Mouse (Mus musculus) CH12.LX (cell line): Measurements from ENCODE around the gene Nrgn. TPM values are rescaled to one million over a fixed set of nuclear protein-coding genes. Genes with fewer than 3 reads are reported as not detected.

Source experiments
- DNase-seq: peaks from one replicate; pipeline ENCODE4 v3.0.0-alpha.2; 2013; ENCODE audit errors: extremely low read depth
- H3K27ac ChIP-seq: 2 replicates; pipeline ENCODE4 v1.5.1; 2012; ENCODE audit warnings: low read depth, mild to moderate bottlenecking, control low read depth, moderate library complexity; ENCODE audit not compliant: insufficient read depth
- H3K27me3 ChIP-seq: replicated peaks from 2 replicates; pipeline ENCODE3; 2012; ENCODE audit warnings: inconsistent platforms
- H3K36me3 ChIP-seq, 2 experiments: replicated peaks in 1 of 2; 2 replicates each; pipeline versions ENCODE3 to v1.6.1; 2012; ENCODE audit warnings: inconsistent platforms in 1 of 2, low read length in 1 of 2, mild to moderate bottlenecking in 1 of 2, mixed read lengths in 1 of 2, moderate library complexity in 1 of 2; ENCODE audit not compliant: control insufficient read depth in 1 of 2, insufficient read depth in 1 of 2
- H3K4me1 ChIP-seq, 2 experiments: 2 replicates each; pipeline ENCODE4 v1.6.1; 2012; ENCODE audit warnings: inconsistent platforms in 1 of 2, moderate library complexity in 1 of 2; ENCODE audit not compliant: insufficient read depth in 2 of 2, control insufficient read depth in 1 of 2
- H3K4me2 ChIP-seq: 2 replicates; pipeline ENCODE4 v1.6.1; 2012; ENCODE audit warnings: low read depth, mild to moderate bottlenecking, control low read depth; ENCODE audit not compliant: poor library complexity, insufficient read depth, severe bottlenecking
- H3K4me3 ChIP-seq, 3 experiments: fragments of 150-350 bp in 1 of 3; sonication (generic) in 1 of 3; replicated peaks in 1 of 3; 2 replicates each; pipeline versions ENCODE3 to v1.5.1; 2011 to 2012; ENCODE audit warnings: low read depth in 2 of 3, low read length in 2 of 3, mild to moderate bottlenecking in 2 of 3, moderate library complexity in 2 of 3, control low read depth in 1 of 3, improper control_type of control experiment in 1 of 3, inconsistent platforms in 1 of 3, mixed read lengths in 1 of 3; ENCODE audit not compliant: poor library complexity in 1 of 3
- H3K79me2 ChIP-seq: replicated peaks from 2 replicates; pipeline ENCODE4 v1.6.1; 2012; ENCODE audit warnings: mild to moderate bottlenecking, moderate library complexity; ENCODE audit not compliant: control insufficient read depth, poor library complexity, insufficient read depth, severe bottlenecking; ENCODE audit errors: extremely low read depth
- H3K9ac ChIP-seq: 2 replicates; pipeline ENCODE4 v1.6.1; 2012; ENCODE audit warnings: low read depth, mild to moderate bottlenecking, control low read depth, moderate library complexity; ENCODE audit not compliant: insufficient read depth
- H3K9me3 ChIP-seq: replicated peaks from 2 replicates; pipeline ENCODE3; 2012; ENCODE audit warnings: low read length, inconsistent platforms, mixed read lengths
- BHLHE40 ChIP-seq: IDR thresholded peaks from 2 replicates; pipeline ENCODE4 v1.6.1; 2011; ENCODE audit warnings: mild to moderate bottlenecking, low read depth, low read length, improper control_type of control experiment
- CTCF ChIP-seq, 2 experiments: IDR thresholded peaks in 1 of 2; conservative IDR thresholded peaks in 1 of 2; 2 replicates each; pipeline ENCODE4 v1.5.1; 2011 to 2012; ENCODE audit warnings: low read depth in 2 of 2, low read length in 2 of 2, improper control_type of control experiment in 1 of 2, inconsistent platforms in 1 of 2, mild to moderate bottlenecking in 1 of 2, moderate library complexity in 1 of 2
- ELF1 ChIP-seq: IDR thresholded peaks from 2 replicates; pipeline ENCODE4 v1.6.1; 2014; ENCODE audit warnings: low read depth, mild to moderate bottlenecking, inconsistent platforms, low read length, improper control_type of control experiment
- ETS1 ChIP-seq: conservative IDR thresholded peaks from 2 replicates; pipeline ENCODE4 v1.6.1; 2012; ENCODE audit warnings: low read depth, mild to moderate bottlenecking, inconsistent platforms, low read length, improper control_type of control experiment, moderate library complexity
- GABPA ChIP-seq: IDR thresholded peaks from 2 replicates; pipeline ENCODE4 v1.6.1; 2012; ENCODE audit warnings: low read depth, low read length, improper control_type of control experiment, inconsistent platforms; ENCODE audit not compliant: insufficient replicate concordance
- HCFC1 ChIP-seq: IDR thresholded peaks from 2 replicates; pipeline ENCODE4 v1.6.1; 2012; ENCODE audit warnings: low read depth, mild to moderate bottlenecking, inconsistent platforms, low read length, improper control_type of control experiment
- IRF4 ChIP-seq: IDR thresholded peaks from 2 replicates; pipeline ENCODE4 v1.6.1; 2014; ENCODE audit warnings: low read depth, mild to moderate bottlenecking, inconsistent platforms, low read length, improper control_type of control experiment
- JUN ChIP-seq: IDR thresholded peaks from 2 replicates; pipeline ENCODE4 v1.6.1; 2011; ENCODE audit warnings: low read depth, mild to moderate bottlenecking, low read length, improper control_type of control experiment, moderate library complexity; ENCODE audit not compliant: insufficient read depth
- JUND ChIP-seq: conservative IDR thresholded peaks from 2 replicates; pipeline ENCODE4 v1.6.1; 2011; ENCODE audit warnings: low read depth, low read length, improper control_type of control experiment
- KAT2A ChIP-seq: IDR thresholded peaks from 2 replicates; pipeline ENCODE4 v1.6.1; 2012; ENCODE audit warnings: low read length, improper control_type of control experiment, inconsistent platforms; ENCODE audit not compliant: insufficient replicate concordance
- MAZ ChIP-seq: IDR thresholded peaks from 2 replicates; pipeline ENCODE4 v1.6.1; 2012; ENCODE audit warnings: low read depth, mild to moderate bottlenecking, inconsistent platforms, low read length, improper control_type of control experiment, moderate library complexity
- MEF2A ChIP-seq: IDR thresholded peaks from 2 replicates; pipeline ENCODE4 v1.6.1; 2014; ENCODE audit warnings: low read depth, mild to moderate bottlenecking, inconsistent platforms, low read length, improper control_type of control experiment, borderline replicate concordance
- MYC ChIP-seq: IDR thresholded peaks from 2 replicates; pipeline ENCODE4 v1.6.1; 2011; ENCODE audit warnings: low read depth, mild to moderate bottlenecking, improper control_type of control experiment, low read length
- NRF1 ChIP-seq: IDR thresholded peaks from 2 replicates; pipeline ENCODE4 v1.6.1; 2014; ENCODE audit warnings: low read depth, mild to moderate bottlenecking, inconsistent platforms, low read length, improper control_type of control experiment, moderate library complexity
- POLR2A ChIP-seq: IDR thresholded peaks from 2 replicates; pipeline ENCODE4 v1.6.1; 2011; ENCODE audit warnings: low read depth, mild to moderate bottlenecking, improper control_type of control experiment, low read length
- POLR2AphosphoS2 ChIP-seq: IDR thresholded peaks from 2 replicates; pipeline ENCODE4 v1.6.1; 2011; ENCODE audit warnings: low read depth, low read length, improper control_type of control experiment
- RAD21 ChIP-seq: IDR thresholded peaks from 2 replicates; pipeline ENCODE4 v1.6.1; 2011; ENCODE audit warnings: low read depth, mild to moderate bottlenecking, low read length, improper control_type of control experiment, moderate library complexity
- RCOR1 ChIP-seq: conservative IDR thresholded peaks from 2 replicates; pipeline ENCODE4 v1.6.1; 2012; ENCODE audit warnings: low read depth, mild to moderate bottlenecking, inconsistent platforms, low read length, improper control_type of control experiment
- TBP ChIP-seq: conservative IDR thresholded peaks from 2 replicates; pipeline ENCODE4 v1.6.1; 2011; ENCODE audit warnings: low read depth, low read length, improper control_type of control experiment
- UBTF ChIP-seq: IDR thresholded peaks from 2 replicates; pipeline ENCODE4 v1.6.1; 2012; ENCODE audit warnings: low read depth, mild to moderate bottlenecking, inconsistent platforms, low read length, improper control_type of control experiment, moderate library complexity
- USF1 ChIP-seq: IDR thresholded peaks from 2 replicates; pipeline ENCODE4 v1.6.1; 2014; ENCODE audit warnings: low read depth, mild to moderate bottlenecking, inconsistent platforms, low read length, improper control_type of control experiment
- USF2 ChIP-seq: conservative IDR thresholded peaks from 2 replicates; pipeline ENCODE4 v1.6.1; 2011; ENCODE audit warnings: low read depth, low read length, improper control_type of control experiment
- ZMIZ1 ChIP-seq: IDR thresholded peaks from 2 replicates; pipeline ENCODE4 v1.6.1; 2012; ENCODE audit warnings: low read depth, mild to moderate bottlenecking, inconsistent platforms, low read length, improper control_type of control experiment
- dilution Hi-C: fragments of 300-500 bp; cut with MboI; formaldehyde crosslinking; loops from 2 replicates; pipeline ENCODE4 v1.14.3; 2020; ENCODE audit warnings: low sequenced_read_pairs; ENCODE audit not compliant: extremely low pct_unique_long_range_greater_than_20kb, extremely low pct_ligation_motif_present
- in situ Hi-C: fragments of 300-500 bp; cut with MboI; formaldehyde crosslinking; loops from 3 replicates; pipeline ENCODE4 v1.14.3; 2019; ENCODE audit warnings: low sequenced_read_pairs, low pct_ligation_motif_present, low pct_unique_long_range_greater_than_20kb, mixed read lengths
- polyA plus RNA-seq: library from polyadenylated mRNA; unstranded; fragments of >175 nt; gene quantifications from 2 replicates; pipeline ENCODE4 v1.2.1, GENCODE M21; 2012; ENCODE audit warnings: low read depth; ENCODE audit not compliant: insufficient read length
- total RNA-seq, 2 experiments: library from RNA; depleted of rRNA; stranded (reverse); fragments of 300-350 nt in 1 of 2; fragments of >200 nt in 1 of 2; gene quantifications; 2 replicates each; pipeline ENCODE4 v1.2.3; 2012 to 2014

Nrgn gene
- total and polyA plus RNA-seq, 3 experiments, result 0.42 to 4.1 TPM; not detected in 1

DNA sequence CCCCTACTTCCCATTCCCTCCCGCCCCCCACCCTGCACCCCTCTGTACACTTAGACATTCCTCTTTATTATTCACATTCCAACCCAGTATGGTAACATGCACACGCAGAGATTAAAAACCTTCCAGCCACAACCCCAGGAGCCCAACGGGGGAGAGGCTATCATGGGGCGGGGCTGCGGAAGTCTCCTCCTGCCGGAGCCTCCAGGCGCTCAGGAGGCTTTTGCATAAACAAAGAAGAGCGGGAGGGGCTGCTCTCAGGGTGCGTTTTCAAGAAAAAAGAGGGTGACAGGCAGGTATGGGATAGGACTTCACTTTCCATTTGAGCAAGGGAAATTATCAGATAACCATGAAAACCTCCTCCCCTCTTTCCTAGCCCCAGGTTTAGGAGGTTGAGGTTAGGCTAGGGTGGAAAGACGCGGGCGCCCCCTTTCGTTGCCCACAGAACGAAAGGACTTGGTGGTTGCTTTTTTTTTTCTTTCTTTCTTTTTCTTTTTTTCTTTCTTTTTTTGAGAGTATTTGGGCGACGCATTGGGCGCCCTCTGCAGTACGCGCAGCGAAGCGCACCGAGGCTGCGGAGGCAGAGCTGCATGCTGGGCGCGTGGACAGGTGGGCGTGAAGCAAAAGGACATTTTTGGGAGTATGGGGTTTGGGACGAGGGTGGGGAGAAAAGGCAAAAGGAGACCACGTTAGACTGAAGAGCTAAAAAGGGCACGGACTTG, 8.1 kb downstream of the Nrgn start (continued):
- no peak for TF ChIP-seq USF1
- TF ChIP-seq TBP, result no peak
- no peak for TF ChIP-seq RCOR1
- TF ChIP-seq KAT2A, result no peak
- no peak for TF ChIP-seq ZMIZ1
- no peak for TF ChIP-seq JUND
- TF ChIP-seq BHLHE40, result peak; percentile 40; the same call in 1 of the 2 replicates
- peak; percentile 74 for TF ChIP-seq IRF4
- peak; percentile 55; the same call in 1 of the 2 replicates for TF ChIP-seq ETS1
- TF ChIP-seq MYC, result peak; percentile 48; the same call in 1 of the 2 replicates
- no peak; the same call in 1 of the 2 replicates for TF ChIP-seq HCFC1
- TF ChIP-seq GABPA, result no peak
- peak; percentile 12 to 94; a peak in 3 of 4 replicates for TF ChIP-seq CTCF (conservative IDR thresholded peaks at IDR 0.05 in 1 of 2, IDR thresholded peaks at IDR 0.05 in 1 of 2; ENCODE audit: low read depth in 2 of 2, low read length in 2 of 2)
- no peak for TF ChIP-seq JUN

GRCm38 (mm10) chr9:37543869-37544440, 8.7 kb downstream of the Nrgn start:
- TF ChIP-seq MAZ (no peak), USF2 (no peak), MEF2A (no peak), JUND (no peak), UBTF (no peak), IRF4 (peak; percentile 80), RAD21 (no peak), RCOR1 (no peak), NRF1 (no peak), POLR2A (peak; percentile 36; the same call in 1 of the 2 replicates), POLR2AphosphoS2 (no peak), MYC (no peak), TBP (0 out of 2 replicates have a peak, but pooled peaks have one; percentile 38), ELF1 (no peak), CTCF (conservative IDR thresholded peaks at IDR 0.05 in 1 of 2, IDR thresholded peaks at IDR 0.05 in 1 of 2; ENCODE audit: low read depth in 2 of 2, low read length in 2 of 2) (no peak)
- Histone ChIP-seq H3K36me3 (no peaks in the 10 kb centered on the region), H3K4me2 (peak overlapping the region; percentile 72), H3K9ac (peak overlapping the region; percentile 23; the same call in 1 of the 2 replicates), H3K27ac (no peak overlapping the region), H3K4me3 (peak overlapping the region in 2 of 3 experiments; percentile 30 to 50), H3K9me3 (no peaks in the 10 kb centered on the region), H3K79me2 (no peaks in the 10 kb centered on the region), H3K4me1 (peaks cover 5 to 16% of the 10 kb centered on the region in 2 experiments), H3K27me3 (peaks cover 2% of the 10 kb centered on the region)
- in situ Hi-C loops, result loop anchor here (10.0 kb wide), 2 partner anchors 81 to 119 kb away; no protein-coding TSS in a partner anchor
- dilution Hi-C loops, result no loop called here
- DNase-seq, result no peak
